Mouse (Mus musculus): ENCODE results near the gene Tmem98. TPM values are rescaled to one million over a fixed set of nuclear protein-coding genes. Genes with fewer than 3 reads are reported as not detected.

Tmem98 gene
- polyA plus RNA-seq, 1 experiment from 2014 or later, result 126 TPM

DNA sequence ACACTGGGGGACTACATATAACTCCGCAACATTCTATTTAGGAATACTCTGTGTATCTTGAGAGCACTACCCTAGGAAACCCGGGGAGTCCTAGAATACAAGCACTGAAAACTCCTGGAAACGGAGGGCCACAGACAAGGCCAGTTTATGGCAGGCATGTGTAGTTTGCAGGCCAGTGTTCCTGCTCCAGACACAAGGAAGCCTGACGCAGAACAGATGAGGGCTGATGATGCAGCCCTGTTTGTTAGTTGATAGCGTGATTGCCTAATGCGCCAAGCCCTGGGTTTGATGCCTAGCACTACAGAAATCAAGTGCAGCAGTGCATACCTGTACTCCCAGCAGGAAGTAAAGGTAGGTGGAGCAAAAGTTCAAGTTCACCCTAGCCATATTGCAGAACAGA lies 31.8 kb upstream of the Tmem98 start:
- ATAC-seq (ENCODE audit: low FRiP score, low TSS enrichment) (peak; percentile 31; the same call in 1 of the 2 replicates), DNase-seq (ENCODE audit: low spot score) (peak; percentile 50)
- no peaks in the 10 kb centered on the region for H3K36me3 ChIP-seq (ENCODE audit: control insufficient read depth, insufficient read depth, low read length)
- peak overlapping the region; percentile 19; the same call in 1 of the 2 replicates for H3K4me2 ChIP-seq (replicated peaks; ENCODE audit: low read depth)
- H3K9ac ChIP-seq (ENCODE audit: low read length), result no peak overlapping the region
- no peak overlapping the region for H3K27ac ChIP-seq (replicated peaks)
- no peaks in the 10 kb centered on the region for H3K27me3 ChIP-seq (ENCODE audit: control insufficient read depth, insufficient read depth, low read length)
- 66% methylated on average over 6 of the region's 6 CpGs for WGBS
- H3K4me3 ChIP-seq (ENCODE audit: low read depth, low read length), result no peak overlapping the region
- H3K4me1 ChIP-seq (replicated peaks; ENCODE audit: control insufficient read depth, insufficient read depth), result no peaks in the 10 kb centered on the region
- TF ChIP-seq CTCF (IDR thresholded peaks at IDR 0.05; ENCODE audit: low read depth) (no peak), EP300 (optimal IDR thresholded peaks at IDR 0.05) (no peak)
- no peaks in the 10 kb centered on the region for H3K9me3 ChIP-seq (ENCODE audit: control insufficient read depth, low read length)

DNA sequence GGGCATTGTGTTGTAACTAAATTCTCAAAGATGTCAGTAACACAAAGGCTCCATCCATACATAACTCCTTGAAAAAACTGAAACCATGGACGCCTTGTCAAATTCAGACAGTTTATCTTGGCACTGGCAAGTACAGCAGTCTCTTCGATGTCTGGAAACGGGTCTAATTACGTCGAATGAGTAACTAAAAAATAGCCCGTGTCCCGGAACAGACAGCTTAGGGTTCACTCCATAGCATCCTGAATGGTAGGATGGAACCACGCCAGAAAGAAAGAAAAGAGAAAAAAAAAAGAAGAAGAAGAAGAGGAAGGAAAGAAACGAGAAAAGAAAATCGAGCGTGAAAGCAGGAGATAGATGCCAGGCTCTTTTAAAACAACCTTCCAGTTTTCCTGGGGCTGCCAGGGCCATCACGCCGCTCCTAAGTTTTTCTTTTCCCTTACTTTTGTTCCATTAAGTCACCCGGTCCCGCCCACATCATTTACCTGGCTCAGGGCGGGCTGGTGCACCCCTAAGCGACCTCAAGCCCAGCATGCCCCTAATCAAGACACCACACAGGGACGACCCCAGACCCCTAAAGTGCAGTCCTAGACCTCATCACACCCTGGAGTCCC lies 31.0 kb upstream of the Tmem98 start:
- peak overlapping the region; percentile 71 for H3K4me3 ChIP-seq (ENCODE audit: low read depth, low read length)
- H3K9me3 ChIP-seq (ENCODE audit: control insufficient read depth, low read length), result no peaks in the 10 kb centered on the region
- DNase-seq (ENCODE audit: low spot score) (no peak), ATAC-seq (ENCODE audit: low FRiP score, low TSS enrichment) (no peak)
- no peaks in the 10 kb centered on the region for H3K36me3 ChIP-seq (ENCODE audit: control insufficient read depth, insufficient read depth, low read length)
- H3K4me1 ChIP-seq (replicated peaks; ENCODE audit: control insufficient read depth, insufficient read depth), result no peaks in the 10 kb centered on the region
- TF ChIP-seq EP300 (optimal IDR thresholded peaks at IDR 0.05), result no peak
- TF ChIP-seq CTCF (IDR thresholded peaks at IDR 0.05; ENCODE audit: low read depth), result no peak
- H3K27me3 ChIP-seq (ENCODE audit: control insufficient read depth, insufficient read depth, low read length), result no peaks in the 10 kb centered on the region
- H3K9ac ChIP-seq (ENCODE audit: low read length), result peak overlapping the region; percentile 72
- WGBS, result 4% methylated on average over 18 of the region's 18 CpGs
- H3K27ac ChIP-seq (replicated peaks), result peak overlapping the region; percentile 94
- H3K4me2 ChIP-seq (replicated peaks; ENCODE audit: low read depth), result peak overlapping the region; percentile 85

DNA sequence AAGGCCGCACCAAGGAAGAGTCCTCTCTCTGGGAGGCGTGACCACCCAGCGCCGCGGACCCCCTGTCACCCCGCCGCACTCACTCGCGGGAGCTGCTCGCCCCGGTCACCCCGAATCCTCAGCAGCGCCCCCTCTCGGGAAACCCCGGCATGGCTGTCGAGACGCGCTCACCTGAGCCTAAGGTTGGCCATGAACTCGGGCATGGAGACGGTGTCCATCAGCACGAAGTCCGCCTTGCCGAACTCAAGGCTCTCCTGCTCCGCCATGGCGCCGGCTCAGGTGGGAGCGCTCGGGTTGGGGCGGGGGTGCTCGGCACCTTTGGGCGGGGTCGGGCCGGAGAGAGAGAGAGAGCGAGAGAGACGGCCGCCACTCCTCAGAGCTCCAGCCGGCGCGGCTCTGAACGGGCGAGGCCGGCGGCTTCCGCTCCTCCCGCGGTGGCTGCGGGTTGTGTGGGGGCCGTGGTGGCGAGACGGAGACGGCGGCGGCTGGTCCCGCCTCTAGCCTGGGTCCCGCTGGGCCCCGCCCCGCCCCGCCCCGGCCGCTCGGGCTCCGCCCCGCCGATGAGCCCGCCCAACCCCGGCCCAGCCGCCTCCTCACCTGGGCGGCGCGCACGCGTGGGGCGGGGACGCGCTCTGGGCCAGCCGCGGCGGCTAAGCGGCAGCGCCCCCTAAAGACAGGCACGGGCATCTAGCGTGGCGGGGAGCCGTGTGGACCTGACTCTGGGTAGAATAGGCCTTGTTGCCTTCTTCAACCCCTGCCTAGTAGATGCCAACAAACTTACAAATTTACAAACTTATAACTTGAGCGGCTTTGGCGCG lies 30.2 kb upstream of the Tmem98 start, which contains the start of gene Myo1d:
Gene Myo1d, minus strand, starts transcription at position 499 of the 818 bp plus-strand sequence.
- Histone ChIP-seq H3K4me3 (ENCODE audit: low read depth, low read length) (peak within 1 kb of the TSS; percentile 71), H3K27me3 (ENCODE audit: control insufficient read depth, insufficient read depth, low read length) (no peaks in the 10 kb centered on the region), H3K4me1 (replicated peaks; ENCODE audit: control insufficient read depth, insufficient read depth) (no peaks in the 10 kb centered on the region), H3K27ac (replicated peaks) (peak within 1 kb of the TSS; percentile 94), H3K4me2 (replicated peaks; ENCODE audit: low read depth) (peak within 1 kb of the TSS; percentile 85), H3K9me3 (ENCODE audit: control insufficient read depth, low read length) (no peaks in the 10 kb centered on the region), H3K36me3 (ENCODE audit: control insufficient read depth, insufficient read depth, low read length) (no peaks in the 10 kb centered on the region), H3K9ac (ENCODE audit: low read length) (peak within 1 kb of the TSS; percentile 72)
- ATAC-seq (ENCODE audit: low FRiP score, low TSS enrichment), result peak; percentile 92
- 1% methylated on average over 75 of the region's 87 CpGs for WGBS
- peak; percentile 95 for DNase-seq (ENCODE audit: low spot score)
- TF ChIP-seq EP300 (optimal IDR thresholded peaks at IDR 0.05) (no peak), CTCF (IDR thresholded peaks at IDR 0.05; ENCODE audit: low read depth) (peak; percentile 80)

GRCm38 (mm10) chr11:80781535-80781934 lies 28.4 kb upstream of the Tmem98 start:
- Histone ChIP-seq H3K27me3 (ENCODE audit: control insufficient read depth, insufficient read depth, low read length) (no peaks in the 10 kb centered on the region), H3K4me3 (ENCODE audit: low read depth, low read length) (no peak overlapping the region), H3K4me1 (replicated peaks; ENCODE audit: control insufficient read depth, insufficient read depth) (no peaks in the 10 kb centered on the region), H3K36me3 (ENCODE audit: control insufficient read depth, insufficient read depth, low read length) (no peaks in the 10 kb centered on the region), H3K4me2 (replicated peaks; ENCODE audit: low read depth) (no peak overlapping the region), H3K27ac (replicated peaks) (no peak overlapping the region), H3K9me3 (ENCODE audit: control insufficient read depth, low read length) (no peaks in the 10 kb centered on the region), H3K9ac (ENCODE audit: low read length) (no peak overlapping the region)
- DNase-seq (ENCODE audit: low spot score) (no peak), ATAC-seq (ENCODE audit: low FRiP score, low TSS enrichment) (no peak)
- no peak for TF ChIP-seq EP300 (optimal IDR thresholded peaks at IDR 0.05)
- TF ChIP-seq CTCF (IDR thresholded peaks at IDR 0.05; ENCODE audit: low read depth), result no peak
- 92% methylated on average over 2 of the region's 2 CpGs for WGBS

- no peak for ATAC-seq (ENCODE audit: low FRiP score, low TSS enrichment)
- no peak for DNase-seq (ENCODE audit: low spot score)
- 56% methylated on average over 7 of the region's 7 CpGs for WGBS
- Histone ChIP-seq H3K4me3 (ENCODE audit: low read depth, low read length) (no peak overlapping the region), H3K4me1 (replicated peaks; ENCODE audit: control insufficient read depth, insufficient read depth) (no peaks in the 10 kb centered on the region), H3K27ac (replicated peaks) (peak overlapping the region; percentile 85; the same call in 1 of the 2 replicates), H3K9me3 (ENCODE audit: control insufficient read depth, low read length) (no peaks in the 10 kb centered on the region), H3K27me3 (ENCODE audit: control insufficient read depth, insufficient read depth, low read length) (no peaks in the 10 kb centered on the region), H3K36me3 (ENCODE audit: control insufficient read depth, insufficient read depth, low read length) (no peaks in the 10 kb centered on the region), H3K4me2 (replicated peaks; ENCODE audit: low read depth) (no peak overlapping the region), H3K9ac (ENCODE audit: low read length) (no peak overlapping the region)
- TF ChIP-seq CTCF (IDR thresholded peaks at IDR 0.05; ENCODE audit: low read depth), result no peak
Measured at GRCm38 (mm10) chr11:80783460-80783859, 26.5 kb upstream of the Tmem98 start.

- no peaks in the 10 kb centered on the region for H3K27me3 ChIP-seq (ENCODE audit: control insufficient read depth, insufficient read depth, low read length)
- H3K27ac ChIP-seq (replicated peaks), result peak overlapping the region; percentile 85
- 25% methylated on average over 3 of the region's 3 CpGs for WGBS
- DNase-seq (ENCODE audit: low spot score) (peak; percentile 85), ATAC-seq (ENCODE audit: low FRiP score, low TSS enrichment) (peak; percentile 87)
- no peak overlapping the region for H3K4me2 ChIP-seq (replicated peaks; ENCODE audit: low read depth)
- H3K9me3 ChIP-seq (ENCODE audit: control insufficient read depth, low read length), result no peaks in the 10 kb centered on the region
- H3K4me3 ChIP-seq (ENCODE audit: low read depth, low read length), result no peak overlapping the region
- TF ChIP-seq EP300 (optimal IDR thresholded peaks at IDR 0.05) (no peak), CTCF (IDR thresholded peaks at IDR 0.05; ENCODE audit: low read depth) (no peak)
- no peak overlapping the region for H3K9ac ChIP-seq (ENCODE audit: low read length)
- no peaks in the 10 kb centered on the region for H3K36me3 ChIP-seq (ENCODE audit: control insufficient read depth, insufficient read depth, low read length)
- H3K4me1 ChIP-seq (replicated peaks; ENCODE audit: control insufficient read depth, insufficient read depth), result no peaks in the 10 kb centered on the region
Measured at GRCm38 (mm10) chr11:80784294-80784743, 25.7 kb upstream of the Tmem98 start.
